Mouse (Mus musculus): ENCODE results near the gene Gamt.
A peak's percentile ranks its signal among the peaks of the same experiment; 100 is the strongest.
"Not testable (repeated sequence)": the region's sequence is repeated elsewhere in the genome, so short reads cannot be mapped to it uniquely, and the experiment has no call there.

Gamt gene

GRCm38 (mm10) chr10:80257936-80258335 lies 2.9 kb downstream of the Gamt start:
- DNase-seq = no peak

GRCm38 (mm10) chr10:80255881-80256535 lies 4.8 kb downstream of the Gamt start:
- DNase-seq = peak; percentile 43

GRCm38 (mm10) chr10:80254331-80255297 lies 6.2 kb downstream of the Gamt start:
- DNase-seq = no peak

GRCm38 (mm10) chr10:80253551-80253950 lies 7.3 kb downstream of the Gamt start:
- no peak for DNase-seq

GRCm38 (mm10) chr10:80252493-80253274 lies 8.1 kb downstream of the Gamt start:
- no peak for DNase-seq

- DNase-seq = no peak
These were observed 8.8 kb downstream of the Gamt start for GRCm38 (mm10) chr10:80252011-80252410.

GRCm38 (mm10) chr10:80250573-80250972 lies 10.2 kb downstream of the Gamt start:
- DNase-seq = no peak

- no peak for DNase-seq
These were observed 10.8 kb downstream of the Gamt start for GRCm38 (mm10) chr10:80250059-80250458.

- DNase-seq = peak; percentile 96
These were observed 11.7 kb downstream of the Gamt start, which contains the start of gene Ndufs7 for GRCm38 (mm10) chr10:80248971-80249640. TSS of gene Ndufs7 (plus strand) at chr10:80249121.

- DNase-seq = not testable (repeated sequence)
These were observed 12.4 kb downstream of the Gamt start for GRCm38 (mm10) chr10:80248437-80248836.

GRCm38 (mm10) chr10:80247849-80248248 lies 13.0 kb downstream of the Gamt start:
- DNase-seq = peak; percentile 69

- DNase-seq = peak; percentile 93
These were observed 15.2 kb downstream of the Gamt start for GRCm38 (mm10) chr10:80245600-80245999.

GRCm38 (mm10) chr10:80244791-80245399 lies 15.9 kb downstream of the Gamt start:
- DNase-seq = peak; percentile 75

GRCm38 (mm10) chr10:80242607-80243006 lies 18.2 kb downstream of the Gamt start:
- no peak for DNase-seq

GRCm38 (mm10) chr10:80242088-80242487 lies 18.7 kb downstream of the Gamt start:
- DNase-seq = peak; percentile 78

GRCm38 (mm10) chr10:80239791-80240190 lies 21.0 kb downstream of the Gamt start:
- DNase-seq = no peak

- DNase-seq = no peak
These were observed 22.5 kb downstream of the Gamt start for GRCm38 (mm10) chr10:80238306-80238705.

- DNase-seq = no peak
These were observed 23.8 kb downstream of the Gamt start for GRCm38 (mm10) chr10:80237020-80237419.

GRCm38 (mm10) chr10:80236145-80236825 lies 24.5 kb downstream of the Gamt start:
- DNase-seq = no peak

- no peak for DNase-seq
These were observed 32.7 kb downstream of the Gamt start for GRCm38 (mm10) chr10:80227877-80228775.
